Mouse (Mus musculus) liver, postnatal 0 days (tissue): Measurements from ENCODE around the gene Usp18. TPM values are rescaled to one million over a fixed set of nuclear protein-coding genes. Genes with fewer than 3 reads are reported as not detected.

Source experiments
- ATAC-seq: fragments of 200-750 bp; cut with Nextera tagmentation; 2 replicates; pipeline ENCODE4 v1.8.0; 2017; ENCODE audit warnings: mild to moderate bottlenecking, moderate library complexity
- DNase-seq: peaks from one replicate; pipeline ENCODE4 v3.0.0-alpha.2; 2016
- H3K27ac ChIP-seq: fragments of 300-500 bp; sonication (generic); 2 replicates; pipeline ENCODE4 v1.5.1; 2014; ENCODE audit warnings: antibody characterized with exemption, moderate library complexity, mild to moderate bottlenecking, low read depth
- H3K27me3 ChIP-seq: fragments of 300-500 bp; sonication (generic); 2 replicates; pipeline ENCODE4 v1.6.1; 2014; ENCODE audit warnings: low read length, control low read depth, mixed read lengths; ENCODE audit not compliant: insufficient read depth
- H3K36me3 ChIP-seq: fragments of 300-500 bp; sonication (generic); replicated peaks from 2 replicates; pipeline ENCODE4 v1.6.1; 2014; ENCODE audit warnings: mild to moderate bottlenecking, control low read depth, low read length, moderate library complexity, mixed read lengths; ENCODE audit not compliant: insufficient read depth
- H3K4me1 ChIP-seq: fragments of 300-500 bp; sonication (generic); 2 replicates; pipeline ENCODE4 v1.6.1; 2014; ENCODE audit warnings: antibody characterized with exemption, mild to moderate bottlenecking, control low read depth; ENCODE audit not compliant: insufficient read depth
- H3K4me2 ChIP-seq: fragments of 300-500 bp; sonication (generic); 2 replicates; pipeline ENCODE4 v1.6.1; 2014; ENCODE audit warnings: low read depth, mild to moderate bottlenecking, low read length, moderate library complexity, mixed read lengths
- H3K4me3 ChIP-seq: fragments of 300-500 bp; sonication (generic); 2 replicates; pipeline ENCODE4 v1.5.1; 2014; ENCODE audit warnings: low read depth, low read length
- H3K9ac ChIP-seq: fragments of 300-500 bp; sonication (generic); replicated peaks from 2 replicates; pipeline ENCODE4 v1.6.1; 2014; ENCODE audit warnings: mild to moderate bottlenecking, moderate library complexity
- H3K9me3 ChIP-seq: fragments of 300-500 bp; sonication (generic); 2 replicates; pipeline ENCODE4 v1.6.1; 2016; ENCODE audit warnings: mild to moderate bottlenecking, control low read depth, low read length, mixed read lengths
- CTCF ChIP-seq: sonication (generic); IDR thresholded peaks from 2 replicates; pipeline ENCODE4 v1.5.1; 2016; ENCODE audit warnings: antibody characterized with exemption, low read depth
- EP300 ChIP-seq: IDR thresholded peaks from 2 replicates; pipeline ENCODE4 v1.6.1; 2016; ENCODE audit warnings: antibody characterized with exemption, low read depth, mild to moderate bottlenecking
- WGBS: fragments of 180-500 bp; shearing (Covaris S2); extraction: QIAGEN DNeasy Blood & Tissue Kit; methylation state at CpG from one replicate; pipeline ENCODE4 v1.1.7; 2014; ENCODE audit not compliant: insufficient replicate concordance; 5-methylcytosine and 5-hydroxymethylcytosine counted together
- polyA plus RNA-seq: library from polyadenylated mRNA; unstranded; fragments of >200 nt; fragmentation: Nextera tagmentation; extraction: Ambion mirVana; gene quantifications from 2 replicates; pipeline ENCODE4 v1.2.1, GENCODE M21; 2015

Usp18 gene
- polyA plus RNA-seq, 1 experiment from 2014 or later: 24.1 TPM

DNA sequence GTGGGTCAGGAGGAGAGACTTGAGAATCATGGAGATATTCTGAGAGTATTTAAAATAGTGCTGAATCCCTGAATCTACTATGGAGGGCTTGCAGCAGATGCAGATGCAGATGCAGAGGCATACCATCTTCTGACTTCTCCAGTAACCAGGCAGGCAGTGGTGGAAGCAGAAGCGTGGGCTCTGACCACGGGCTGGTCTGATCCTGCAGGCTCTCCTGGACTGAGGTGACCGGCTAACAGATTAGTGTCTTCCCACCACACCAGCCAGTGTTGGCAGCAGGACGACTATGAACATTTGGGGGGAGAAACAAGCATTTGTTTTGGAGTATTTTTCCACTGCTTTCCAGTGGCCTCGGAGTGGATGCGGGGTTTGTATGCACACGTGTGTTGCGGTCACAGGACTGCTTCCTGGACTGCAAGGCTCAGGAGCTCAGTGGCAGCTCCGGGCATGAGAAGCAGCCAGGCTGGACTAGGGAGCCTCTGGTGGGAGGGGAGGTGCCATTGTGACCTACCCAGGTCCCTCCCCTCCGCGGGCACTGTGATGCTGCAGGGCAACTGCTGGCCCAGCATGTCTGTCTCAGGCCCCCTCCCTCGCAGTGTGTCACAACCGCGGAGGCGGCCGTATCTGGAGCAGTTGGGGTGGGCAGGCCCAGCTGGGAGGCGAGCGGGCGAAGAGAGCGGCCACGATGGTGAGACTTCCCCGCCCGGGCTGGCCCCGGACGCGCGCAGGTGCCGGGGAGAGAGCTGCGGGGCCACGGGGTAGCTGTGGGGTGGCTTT lies 35.4 kb upstream of the Usp18 start, which contains the start of gene Tuba8:
TSS of gene Tuba8 (plus strand) at position 548 of the 777 bp plus-strand sequence.
- Histone ChIP-seq H3K9ac (peak within 1 kb of the TSS; percentile 65), H3K4me3 (peak within 1 kb of the TSS; percentile 51), H3K9me3 (no peaks in the 10 kb centered on the region), H3K4me1 (peaks cover 6% of the 10 kb centered on the region; the same call in 1 of the 2 replicates), H3K36me3 (no peaks in the 10 kb centered on the region), H3K27me3 (peaks cover 7% of the 10 kb centered on the region; the same call in 1 of the 2 replicates), H3K27ac (0 out of 2 replicates have a peak within 1 kb of the TSS, but pooled peaks have one; percentile 30), H3K4me2 (peak within 1 kb of the TSS; percentile 78)
- WGBS: 5% methylated on average over 30 of the region's 30 CpGs
- ATAC-seq (peak; percentile 90), DNase-seq (peak; percentile 81)
- TF ChIP-seq EP300 (no peak), CTCF (no peak)

DNA sequence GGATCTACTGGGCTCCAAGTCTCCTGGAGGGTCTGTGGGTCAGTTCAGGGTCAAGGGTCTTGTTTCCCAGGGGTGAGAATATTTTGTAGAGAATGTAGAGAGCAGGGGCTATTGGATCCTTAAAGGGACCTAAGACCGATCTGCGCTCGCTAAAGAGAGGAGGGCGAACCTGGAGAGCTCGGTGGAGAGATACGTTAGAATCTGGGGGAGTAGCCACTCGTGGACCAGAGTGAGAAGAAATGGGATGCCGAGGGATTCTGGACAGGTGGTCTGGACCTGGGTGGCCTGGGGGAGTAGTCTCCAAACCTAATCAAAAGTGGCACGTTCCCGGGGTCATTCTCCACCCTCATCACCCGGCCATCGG lies 34.8 kb upstream of the Usp18 start:
- Histone ChIP-seq H3K27me3 (peaks cover 7% of the 10 kb centered on the region; the same call in 1 of the 2 replicates), H3K4me2 (peak overlapping the region; percentile 78), H3K4me1 (peaks cover 12% of the 10 kb centered on the region; the same call in 1 of the 2 replicates), H3K9ac (peak overlapping the region; percentile 65), H3K9me3 (no peaks in the 10 kb centered on the region), H3K4me3 (peak overlapping the region; percentile 51), H3K36me3 (no peaks in the 10 kb centered on the region), H3K27ac (0 out of 2 replicates have a peak overlapping the region, but pooled peaks have one; percentile 22)
- DNase-seq (no peak), ATAC-seq (peak; percentile 32)
- under 1% methylated on average over 12 of the region's 12 CpGs for WGBS
- TF ChIP-seq EP300 (no peak), CTCF (no peak)

DNA sequence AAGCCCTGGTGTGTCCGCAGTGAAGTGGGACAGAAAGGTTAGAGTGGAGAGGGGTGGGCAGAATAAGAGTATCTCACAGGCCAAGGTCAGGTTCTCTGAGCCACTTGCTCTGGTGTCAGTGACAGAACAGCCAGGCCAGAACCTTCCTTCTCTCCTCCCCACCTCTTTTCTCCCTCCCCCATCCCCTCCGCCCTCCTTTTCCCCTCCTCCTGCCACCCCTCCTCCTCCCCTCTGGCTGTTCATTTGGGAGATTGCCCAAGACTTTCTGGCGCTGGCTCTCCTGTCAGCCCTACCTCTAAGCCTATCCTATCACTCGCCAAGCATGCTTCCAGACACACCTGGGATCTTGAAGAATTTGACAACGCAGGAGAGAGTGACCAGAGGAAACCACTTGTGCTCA lies 34.0 kb upstream of the Usp18 start:
- TF ChIP-seq CTCF: no peak
- no peak for TF ChIP-seq EP300
- no peak overlapping the region for H3K27ac ChIP-seq
- peaks cover 7% of the 10 kb centered on the region; the same call in 1 of the 2 replicates for H3K27me3 ChIP-seq
- peak; percentile 56 for DNase-seq
- peak; percentile 52 for ATAC-seq
- no peaks in the 10 kb centered on the region for H3K36me3 ChIP-seq
- H3K4me2 ChIP-seq: peak overlapping the region; percentile 78
- no peaks in the 10 kb centered on the region for H3K9me3 ChIP-seq
- peaks cover 12% of the 10 kb centered on the region; the same call in 1 of the 2 replicates for H3K4me1 ChIP-seq
- H3K9ac ChIP-seq: peak overlapping the region; percentile 65; the same call in 1 of the 2 replicates
- WGBS: 12% methylated on average over 4 of the region's 5 CpGs
- H3K4me3 ChIP-seq: peak overlapping the region; percentile 51

DNA sequence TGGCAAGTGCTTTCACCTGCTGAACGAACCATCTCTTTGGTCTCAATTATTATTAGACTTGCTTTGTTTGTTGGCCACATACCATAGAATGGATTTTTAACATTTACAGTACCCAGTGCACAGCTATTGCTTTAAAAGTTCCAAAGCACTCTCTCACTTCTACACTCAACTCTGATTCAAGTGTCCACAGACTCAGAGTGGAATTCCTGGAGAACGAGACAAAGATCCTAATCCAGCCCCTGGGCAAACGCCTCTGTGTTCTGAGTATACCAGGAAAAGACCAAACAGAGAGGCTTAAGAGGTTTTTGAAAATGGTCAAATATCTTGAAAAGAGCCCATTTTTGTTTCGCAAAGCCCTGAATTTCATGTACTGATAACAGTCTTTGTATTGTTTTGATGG lies 32.7 kb upstream of the Usp18 start:
- H3K9ac ChIP-seq: no peak overlapping the region
- H3K27me3 ChIP-seq: peaks cover 7% of the 10 kb centered on the region; the same call in 1 of the 2 replicates
- H3K4me1 ChIP-seq: peaks cover 14% of the 10 kb centered on the region; the same call in 1 of the 2 replicates
- ATAC-seq (no peak), DNase-seq (no peak)
- no peaks in the 10 kb centered on the region for H3K9me3 ChIP-seq
- H3K4me3 ChIP-seq: no peak overlapping the region
- TF ChIP-seq EP300: no peak
- TF ChIP-seq CTCF: no peak
- no peak overlapping the region for H3K27ac ChIP-seq
- 77% methylated on average over 4 of the region's 4 CpGs for WGBS
- H3K4me2 ChIP-seq: no peak overlapping the region
- no peaks in the 10 kb centered on the region for H3K36me3 ChIP-seq

- H3K4me1 ChIP-seq: peaks cover 20% of the 10 kb centered on the region
- H3K4me3 ChIP-seq: no peak overlapping the region
- DNase-seq (no peak), ATAC-seq (no peak)
- no peaks in the 10 kb centered on the region for H3K36me3 ChIP-seq
- peak overlapping the region; percentile 18; the same call in 1 of the 2 replicates for H3K27ac ChIP-seq
- TF ChIP-seq EP300 (no peak), CTCF (no peak)
- 48% methylated on average over 5 of the region's 5 CpGs for WGBS
- H3K27me3 ChIP-seq: peaks cover 7% of the 10 kb centered on the region; the same call in 1 of the 2 replicates
- H3K4me2 ChIP-seq: no peak overlapping the region
- no peak overlapping the region for H3K9ac ChIP-seq
- H3K9me3 ChIP-seq: no peaks in the 10 kb centered on the region
Observed at GRCm38 (mm10) chr6:121214221-121214620, 31.5 kb upstream of the Usp18 start.

DNA sequence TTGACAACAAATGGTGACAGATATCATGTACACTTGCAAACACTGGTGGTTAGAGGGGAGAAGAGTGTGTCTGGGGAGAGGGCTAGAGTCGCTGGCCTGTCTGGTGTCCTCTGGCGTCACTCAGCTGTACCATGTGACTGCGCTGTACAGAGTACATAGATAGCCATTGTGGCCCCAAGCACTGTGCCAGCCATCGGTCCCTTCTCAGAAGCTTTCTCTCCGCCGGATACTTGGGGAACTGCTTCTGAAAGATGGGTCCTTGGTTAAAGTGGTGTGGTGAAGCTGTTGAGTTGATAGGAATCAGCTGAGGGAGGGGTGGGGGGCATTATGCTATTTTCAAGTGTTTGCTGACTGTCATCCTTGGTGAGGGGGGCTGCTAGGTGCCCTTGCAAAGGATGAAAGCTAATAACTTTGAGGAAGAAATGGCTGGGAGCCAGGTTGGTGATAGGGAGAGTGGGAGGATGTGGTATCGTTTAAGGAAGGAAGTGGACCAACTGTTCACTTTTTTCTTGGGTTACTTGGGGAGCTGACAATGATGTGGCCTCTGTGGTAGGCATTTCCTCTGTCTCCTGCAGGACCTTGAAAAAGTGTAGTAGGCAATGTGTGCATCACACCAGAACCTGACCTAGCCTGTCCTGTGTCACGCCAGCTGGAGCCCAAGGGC lies 30.9 kb upstream of the Usp18 start:
- H3K4me3 ChIP-seq: no peak overlapping the region

More for the DNA sequence above, 30.9 kb upstream of the Usp18 start:
- TF ChIP-seq EP300: no peak
- no peak for TF ChIP-seq CTCF
- Histone ChIP-seq H3K27ac (peak overlapping the region; percentile 35; the same call in 1 of the 2 replicates), H3K9me3 (no peaks in the 10 kb centered on the region), H3K9ac (no peak overlapping the region), H3K4me2 (no peak overlapping the region; the same call in 1 of the 2 replicates), H3K4me1 (peaks cover 20% of the 10 kb centered on the region), H3K27me3 (peaks cover 7% of the 10 kb centered on the region; the same call in 1 of the 2 replicates), H3K36me3 (no peaks in the 10 kb centered on the region)
- 29% methylated on average over 8 of the region's 8 CpGs for WGBS
- DNase-seq (peak; percentile 29), ATAC-seq (peak; percentile 18)
